Mouse (Mus musculus) neutrophil, adult 5-6 weeks (primary cell): Measurements from ENCODE around the gene Fam129a. TPM values are rescaled to one million over a fixed set of nuclear protein-coding genes. Genes with fewer than 3 reads are reported as not detected.

Source experiments
- ATAC-seq: fragments of 151-379, 151-347 bp; 2 replicates; pipeline ENCODE4 v1.8.0; 2017; ENCODE audit warnings: mild to moderate bottlenecking, moderate TSS enrichment; ENCODE audit not compliant: insufficient number of reproducible peaks, poor library complexity, low FRiP score, severe bottlenecking; ENCODE audit errors: extremely low read depth
- total RNA-seq: library from RNA; stranded (forward); fragments of 200-1000 nt; gene quantifications from 2 replicates; pipeline ENCODE4 v1.2.3, GENCODE M21; 2017

Fam129a gene
- total RNA-seq, 1 experiment from 2014 or later = 130 TPM

- no peak for ATAC-seq
These were observed 48.3 kb downstream of the Fam129a start for GRCm38 (mm10) chr1:151619281-151619711.

- ATAC-seq = peak; percentile 54; the same call in 1 of the 2 replicates
These were observed 49.7 kb downstream of the Fam129a start for GRCm38 (mm10) chr1:151620730-151621129.

GRCm38 (mm10) chr1:151624442-151625226, 53.6 kb downstream of the Fam129a start:
- no peak for ATAC-seq

GRCm38 (mm10) chr1:151625260-151625659, 54.3 kb downstream of the Fam129a start:
- peak; percentile 88 for ATAC-seq

DNA sequence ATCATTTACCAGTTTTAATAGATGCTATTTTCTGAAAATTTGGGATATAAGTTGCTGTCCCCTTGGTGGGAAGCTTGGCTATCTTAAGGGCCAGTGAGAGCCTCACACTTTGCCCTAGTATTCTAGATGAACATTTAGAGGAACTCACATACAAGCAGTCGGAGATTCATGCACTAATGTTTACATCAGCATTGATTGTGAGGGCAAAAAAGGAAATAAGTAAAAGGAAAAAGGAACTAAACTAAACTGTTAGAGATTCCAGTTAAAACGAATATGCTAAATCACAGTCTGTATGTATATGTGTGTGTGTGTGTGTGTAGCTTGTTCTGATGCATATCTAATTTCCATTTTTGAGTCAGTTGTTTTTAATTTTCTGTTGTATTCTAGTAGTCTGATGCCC, 54.7 kb downstream of the Fam129a start:
- no peak; the same call in 1 of the 2 replicates for ATAC-seq

GRCm38 (mm10) chr1:151626631-151627030, 55.6 kb downstream of the Fam129a start:
- no peak for ATAC-seq

DNA sequence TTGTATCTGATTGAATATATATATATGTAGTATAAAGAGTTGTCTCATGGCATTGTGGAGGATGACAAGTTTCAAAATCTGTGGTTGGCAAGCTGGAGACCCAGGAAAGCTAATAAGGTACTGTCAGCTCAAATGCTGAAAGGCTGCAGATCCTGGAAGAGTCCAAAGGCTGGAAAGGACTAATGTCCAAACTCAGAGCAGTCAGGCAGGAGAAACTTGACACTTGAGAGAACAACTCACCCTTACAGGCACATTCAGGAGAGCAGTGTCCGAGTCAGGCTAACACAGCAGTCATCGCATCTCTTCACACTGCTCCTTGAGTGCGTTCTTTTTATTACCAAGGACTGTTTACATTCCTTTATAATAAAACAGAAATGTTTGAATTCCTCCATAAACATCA, 56.2 kb downstream of the Fam129a start:
- ATAC-seq = no peak

- ATAC-seq = no peak
These were observed 58.7 kb downstream of the Fam129a start for GRCm38 (mm10) chr1:151629591-151630250.

DNA sequence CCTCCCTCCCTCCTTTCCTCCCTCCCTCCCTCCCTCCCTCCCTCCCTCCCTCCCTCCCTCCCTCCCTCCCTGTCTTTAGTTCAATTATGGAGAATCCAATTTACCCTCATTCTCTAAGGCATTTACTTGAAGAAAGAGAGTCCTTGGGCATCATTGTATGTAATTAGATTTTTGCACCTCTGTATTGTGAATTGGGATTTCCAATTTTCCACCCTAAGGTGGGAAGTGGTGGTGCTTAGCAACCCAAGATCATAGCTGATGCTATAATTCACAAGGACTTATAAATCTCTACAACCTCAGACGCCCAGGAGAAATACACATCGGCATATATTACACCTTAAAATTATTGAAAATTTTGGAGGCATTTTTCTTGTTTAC, 59.3 kb downstream of the Fam129a start:
- no peak for ATAC-seq

- no peak for ATAC-seq
These were observed 60.1 kb downstream of the Fam129a start for GRCm38 (mm10) chr1:151631061-151631460.

- ATAC-seq = no peak
These were observed 60.8 kb downstream of the Fam129a start for GRCm38 (mm10) chr1:151631703-151632294.

GRCm38 (mm10) chr1:151632567-151633356, 61.8 kb downstream of the Fam129a start:
- ATAC-seq = no peak

DNA sequence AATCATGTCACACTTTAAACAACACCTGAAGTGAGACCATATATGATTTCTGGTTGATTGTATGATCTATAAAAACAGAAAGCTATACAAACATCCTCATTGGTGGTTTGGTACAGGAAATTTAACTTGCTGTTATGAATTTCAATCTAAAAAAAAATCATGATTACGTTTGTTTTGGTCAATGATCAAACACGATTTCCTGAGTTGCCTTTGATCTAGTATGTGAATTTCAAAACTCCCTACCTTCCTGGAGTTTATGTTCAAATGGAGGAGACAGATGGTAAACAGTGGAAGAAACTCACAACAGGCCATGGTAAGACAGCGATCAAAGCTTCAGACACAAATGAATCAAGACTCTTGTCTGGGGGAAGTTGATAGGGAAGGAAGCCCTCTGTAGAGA, 65.7 kb downstream of the Fam129a start:
- ATAC-seq = no peak

GRCm38 (mm10) chr1:151637351-151637922, 66.5 kb downstream of the Fam129a start:
- no peak for ATAC-seq

- no peak for ATAC-seq
These were observed 67.4 kb downstream of the Fam129a start for GRCm38 (mm10) chr1:151638357-151638756.

GRCm38 (mm10) chr1:151638770-151639169, 67.8 kb downstream of the Fam129a start:
- no peak for ATAC-seq

GRCm38 (mm10) chr1:151646380-151646779, 75.4 kb downstream of the Fam129a start:
- no peak for ATAC-seq

- ATAC-seq = no peak
These were observed 77.1 kb downstream of the Fam129a start for GRCm38 (mm10) chr1:151648099-151648498.

DNA sequence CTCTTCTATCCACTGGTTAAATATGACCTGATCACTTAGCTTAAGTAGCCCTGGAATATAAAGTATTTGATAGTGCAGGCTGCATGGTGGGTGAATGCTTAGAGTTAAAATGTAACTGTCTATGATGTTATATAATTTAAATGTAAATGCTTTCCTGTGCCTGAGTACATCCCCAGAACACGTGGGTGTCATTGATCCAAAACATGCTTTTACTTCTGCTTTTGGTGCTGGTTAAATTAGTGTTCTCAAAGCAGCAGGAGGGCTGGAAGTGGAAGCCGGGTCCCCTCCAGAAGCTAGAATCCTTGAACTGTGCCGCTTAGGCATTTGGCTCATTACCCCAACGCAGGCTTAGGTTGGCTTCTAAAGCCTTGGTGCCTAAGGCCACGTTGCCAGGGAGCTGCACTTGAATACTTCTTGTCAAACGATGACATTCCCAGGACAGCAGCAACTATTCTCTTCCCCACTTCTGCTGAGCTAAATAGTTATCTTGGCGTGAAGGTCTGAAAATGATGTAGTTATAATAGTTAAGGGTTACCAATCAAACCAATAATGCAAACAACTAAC, 86.1 kb downstream of the Fam129a start:
- no peak for ATAC-seq
